Mouse (Mus musculus) embryonic fibroblast, embryonic 13.5 days (primary cell): ENCODE measurements around the gene Plscr4. TPM values are rescaled to one million over a fixed set of nuclear protein-coding genes. Genes with fewer than 3 reads are reported as not detected.

Experiments
- H3K27ac ChIP-seq: 2 replicates; pipeline ENCODE4 v1.5.1; 2012; ENCODE audit warnings: low read length, control low read depth, inconsistent platforms; ENCODE audit not compliant: insufficient read depth
- H3K4me1 ChIP-seq: 2 replicates; pipeline ENCODE4 v1.6.1; 2011; ENCODE audit warnings: low read length; ENCODE audit not compliant: control insufficient read depth, insufficient read depth
- H3K4me3 ChIP-seq: 2 replicates; pipeline ENCODE4 v1.5.1; 2011; ENCODE audit warnings: mild to moderate bottlenecking, control low read depth, low read length; ENCODE audit not compliant: insufficient read depth
- CTCF ChIP-seq: IDR thresholded peaks from 2 replicates; pipeline ENCODE4 v1.5.1; 2011; ENCODE audit warnings: mild to moderate bottlenecking, control low read depth, low read length, moderate library complexity, borderline replicate concordance; ENCODE audit not compliant: insufficient read depth
- POLR2A ChIP-seq: IDR thresholded peaks from 2 replicates; pipeline ENCODE4 v1.6.1; 2011; ENCODE audit warnings: low read depth, mild to moderate bottlenecking, control low read depth, low read length, moderate library complexity
- polyA plus RNA-seq: library from polyadenylated mRNA; stranded (reverse); fragments of >200 nt; gene quantifications from 2 replicates; pipeline ENCODE4 v1.2.4, GENCODE M21; 2011; ENCODE audit warnings: low read depth; ENCODE audit not compliant: missing spikeins, insufficient read length

The Plscr4 gene
- polyA plus RNA-seq, 1 experiment: 2.0 TPM

- Histone ChIP-seq H3K27ac (no peak overlapping the region), H3K4me3 (no peak overlapping the region), H3K4me1 (no peaks in the 10 kb centered on the region)
- TF ChIP-seq CTCF: no peak
- no peak for TF ChIP-seq POLR2A
These were observed 47.1 kb downstream of the Plscr4 start for GRCm38 (mm10) chr9:92504256-92504655.

GRCm38 (mm10) chr9:92504889-92505288, 47.7 kb downstream of the Plscr4 start:
- H3K27ac ChIP-seq: no peak overlapping the region
- H3K4me1 ChIP-seq: no peaks in the 10 kb centered on the region
- no peak for TF ChIP-seq CTCF
- TF ChIP-seq POLR2A: no peak
- no peak overlapping the region for H3K4me3 ChIP-seq

- H3K4me1 ChIP-seq: no peaks in the 10 kb centered on the region; the same call in 1 of the 2 replicates
- no peak overlapping the region for H3K27ac ChIP-seq
- TF ChIP-seq POLR2A: no peak
- no peak for TF ChIP-seq CTCF
- no peak overlapping the region for H3K4me3 ChIP-seq
These were observed 54.5 kb downstream of the Plscr4 start for GRCm38 (mm10) chr9:92511696-92512095.

- Histone ChIP-seq H3K27ac (no peak overlapping the region), H3K4me1 (no peaks in the 10 kb centered on the region), H3K4me3 (no peak overlapping the region)
- TF ChIP-seq CTCF: no peak
- no peak for TF ChIP-seq POLR2A
These were observed 59.9 kb downstream of the Plscr4 start for GRCm38 (mm10) chr9:92517036-92517435.

- Histone ChIP-seq H3K4me1 (no peaks in the 10 kb centered on the region), H3K27ac (no peak overlapping the region), H3K4me3 (no peak overlapping the region)
- TF ChIP-seq CTCF: no peak
- TF ChIP-seq POLR2A: no peak
These were observed 63.6 kb downstream of the Plscr4 start for GRCm38 (mm10) chr9:92520751-92521150.

GRCm38 (mm10) chr9:92524506-92524905, 67.3 kb downstream of the Plscr4 start:
- H3K4me1 ChIP-seq: no peaks in the 10 kb centered on the region
- no peak overlapping the region for H3K4me3 ChIP-seq
- no peak for TF ChIP-seq POLR2A
- H3K27ac ChIP-seq: no peak overlapping the region

GRCm38 (mm10) chr9:92530055-92530454, 72.9 kb downstream of the Plscr4 start:
- Histone ChIP-seq H3K4me3 (no peak overlapping the region), H3K27ac (no peak overlapping the region), H3K4me1 (no peaks in the 10 kb centered on the region)
- TF ChIP-seq POLR2A: no peak
- no peak for TF ChIP-seq CTCF

- H3K27ac ChIP-seq: no peak overlapping the region
- no peak for TF ChIP-seq CTCF
- TF ChIP-seq POLR2A: no peak
- peaks cover 2% of the 10 kb centered on the region for H3K4me1 ChIP-seq
- H3K4me3 ChIP-seq: no peak overlapping the region
These were observed 80.6 kb downstream of the Plscr4 start for GRCm38 (mm10) chr9:92537735-92538134.

- Histone ChIP-seq H3K4me1 (peaks cover 2% of the 10 kb centered on the region), H3K4me3 (no peak overlapping the region), H3K27ac (peak overlapping the region; percentile 75)
- TF ChIP-seq CTCF (no peak), POLR2A (no peak)
These were observed 81.0 kb downstream of the Plscr4 start for GRCm38 (mm10) chr9:92538216-92538615.

Other genes starting within 250 kb of the Plscr4 start
- 19.2 and 20.4 TPM in 2 replicates for gene Plscr1, start 207.6 kb upstream of the Plscr4 start, polyA plus RNA-seq
- 4.8 and 6.7 TPM in 2 replicates for gene Plscr2, start 181.8 kb upstream of the Plscr4 start, polyA plus RNA-seq
- gene 1700057G04Rik, start 148.0 kb upstream of the Plscr4 start, polyA plus RNA-seq: not detected in 2 replicates
- gene Plod2, start 84.8 kb downstream of the Plscr4 start, polyA plus RNA-seq: 88.6 and 107 TPM in 2 replicates